Mouse (Mus musculus) lung, postnatal 0 days (tissue): ENCODE measurements at regions not wholly inside any gene's neighbourhood (a gene's known extent, or its start where the extent isn't known, plus 50 kb on each side); places are given as distances from the start of the nearest gene placed in this dataset.

Source experiments
- CTCF ChIP-seq: IDR thresholded peaks from 2 replicates; pipeline ENCODE4 v1.5.1; 2016; ENCODE audit warnings: antibody characterized with exemption, mild to moderate bottlenecking
- EP300 ChIP-seq: IDR thresholded peaks from 2 replicates; pipeline ENCODE4 v1.6.1; 2016; ENCODE audit warnings: antibody characterized with exemption, mild to moderate bottlenecking, control low read depth

DNA sequence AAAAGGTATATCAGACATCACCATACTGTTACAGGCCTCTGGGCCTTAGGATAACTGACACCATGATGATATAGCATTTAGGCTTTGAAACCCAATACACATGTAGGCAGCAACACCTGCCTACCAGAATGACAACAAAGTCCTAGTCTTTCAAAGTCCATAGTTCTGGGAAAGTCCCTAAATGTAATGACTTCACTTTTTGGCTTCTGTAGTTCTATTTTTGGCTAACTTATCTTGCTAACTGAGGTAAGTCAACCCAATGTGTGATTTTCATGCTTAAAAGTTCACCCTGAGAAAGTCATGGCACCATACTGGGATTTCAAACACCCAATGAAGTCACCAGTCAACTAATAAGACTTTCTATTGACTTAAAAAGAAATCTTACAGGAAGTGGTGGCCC is 485.8 kb upstream of the Fam174a start:
- TF ChIP-seq CTCF (no peak), EP300 (no peak)
